Mouse (Mus musculus) heart, embryonic 11.5 days (tissue): ENCODE data around the gene Ide. TPM values are rescaled to one million over a fixed set of nuclear protein-coding genes. Genes with fewer than 3 reads are reported as not detected.

ENCODE experiments used
- ATAC-seq: fragments of 200-750 bp; cut with Nextera tagmentation; replicated peaks from 2 replicates; pipeline ENCODE4 v1.8.0; 2017; ENCODE audit warnings: moderate library complexity; ENCODE audit not compliant: insufficient number of reproducible peaks, low FRiP score, low TSS enrichment
- H3K27ac ChIP-seq: fragments of 300-500 bp; sonication (generic); 2 replicates; pipeline ENCODE4 v1.5.1; 2014; ENCODE audit warnings: mild to moderate bottlenecking, low read depth, low read length
- H3K27me3 ChIP-seq: fragments of 300-500 bp; sonication (generic); 2 replicates; pipeline ENCODE4 v1.6.1; 2014; ENCODE audit warnings: mild to moderate bottlenecking, low read length, mixed read lengths; ENCODE audit not compliant: control insufficient read depth, insufficient read depth
- H3K36me3 ChIP-seq: fragments of 300-500 bp; sonication (generic); 2 replicates; pipeline ENCODE4 v1.6.1; 2014; ENCODE audit warnings: mild to moderate bottlenecking, low read length, moderate library complexity, mixed read lengths; ENCODE audit not compliant: control insufficient read depth, insufficient read depth
- H3K4me1 ChIP-seq: fragments of 300-500 bp; sonication (generic); 2 replicates; pipeline ENCODE4 v1.6.1; 2014; ENCODE audit warnings: low read length; ENCODE audit not compliant: control insufficient read depth, insufficient read depth
- H3K4me2 ChIP-seq: fragments of 300-500 bp; sonication (generic); 2 replicates; pipeline ENCODE4 v1.6.1; 2014; ENCODE audit warnings: mild to moderate bottlenecking, moderate library complexity
- H3K4me3 ChIP-seq: fragments of 300-500 bp; sonication (generic); 2 replicates; pipeline ENCODE4 v1.5.1; 2014; ENCODE audit warnings: low read depth, low read length
- H3K9ac ChIP-seq: fragments of 300-500 bp; sonication (generic); 2 replicates; pipeline ENCODE4 v1.6.1; 2014; ENCODE audit warnings: mild to moderate bottlenecking, low read depth, low read length, moderate library complexity
- H3K9me3 ChIP-seq: fragments of 300-500 bp; sonication (generic); replicated peaks from 2 replicates; pipeline ENCODE4 v1.6.1; 2016; ENCODE audit warnings: low read length; ENCODE audit not compliant: control insufficient read depth
- WGBS: fragments of 180-500 bp; shearing (Covaris S2); extraction: QIAGEN DNeasy Blood & Tissue Kit; methylation state at CpG from one replicate; pipeline ENCODE4 v1.1.7; 2014; ENCODE audit not compliant: insufficient replicate concordance; 5-methylcytosine and 5-hydroxymethylcytosine counted together
- polyA plus RNA-seq: library from polyadenylated mRNA; unstranded; fragments of >200 nt; fragmentation: Nextera tagmentation; extraction: Ambion mirVana; gene quantifications from 2 replicates; pipeline ENCODE4 v1.2.1, GENCODE M21; 2014

Ide gene
- polyA plus RNA-seq, 1 experiment from 2014 or later, result 54.7 TPM

- Histone ChIP-seq H3K9ac (no peak overlapping the region), H3K4me2 (no peak overlapping the region), H3K4me1 (no peaks in the 10 kb centered on the region), H3K27me3 (no peaks in the 10 kb centered on the region), H3K4me3 (no peak overlapping the region), H3K36me3 (0 out of 2 replicates have a peak, but pooled peaks cover 2% of the 10 kb centered on the region), H3K27ac (no peak overlapping the region), H3K9me3 (no peaks in the 10 kb centered on the region)
- ATAC-seq, result no peak
- 87% methylated on average over 16 of the region's 16 CpGs for WGBS
These were observed 16.6 kb downstream of the Ide start for GRCm38 (mm10) chr19:37320802-37321619.

- Histone ChIP-seq H3K9ac (no peak overlapping the region), H3K36me3 (peaks cover 9% of the 10 kb centered on the region; the same call in 1 of the 2 replicates), H3K4me2 (no peak overlapping the region), H3K4me3 (no peak overlapping the region), H3K9me3 (no peaks in the 10 kb centered on the region), H3K4me1 (no peaks in the 10 kb centered on the region; the same call in 1 of the 2 replicates), H3K27ac (no peak overlapping the region), H3K27me3 (no peaks in the 10 kb centered on the region)
- 82% methylated on average over 4 of the region's 4 CpGs for WGBS
- ATAC-seq, result no peak
These were observed 20.3 kb downstream of the Ide start for GRCm38 (mm10) chr19:37317359-37317758.

- WGBS, result 76% methylated on average over 9 of the region's 9 CpGs
- H3K4me2 ChIP-seq, result no peak overlapping the region; the same call in 1 of the 2 replicates
- no peaks in the 10 kb centered on the region for H3K27me3 ChIP-seq
- H3K27ac ChIP-seq, result peak overlapping the region; percentile 47; the same call in 1 of the 2 replicates
- ATAC-seq, result no peak
- no peak overlapping the region for H3K9ac ChIP-seq
- H3K36me3 ChIP-seq, result peaks cover 9% of the 10 kb centered on the region; the same call in 1 of the 2 replicates
- no peaks in the 10 kb centered on the region; the same call in 1 of the 2 replicates for H3K4me1 ChIP-seq
- no peaks in the 10 kb centered on the region for H3K9me3 ChIP-seq
- no peak overlapping the region for H3K4me3 ChIP-seq
These were observed 22.6 kb downstream of the Ide start for GRCm38 (mm10) chr19:37315091-37315490.

GRCm38 (mm10) chr19:37311426-37311825, 26.2 kb downstream of the Ide start:
- ATAC-seq, result no peak
- WGBS, result 89% methylated on average over 6 of the region's 6 CpGs
- H3K27me3 ChIP-seq, result no peaks in the 10 kb centered on the region
- H3K36me3 ChIP-seq, result peaks cover 9% of the 10 kb centered on the region; the same call in 1 of the 2 replicates
- no peaks in the 10 kb centered on the region; the same call in 1 of the 2 replicates for H3K4me1 ChIP-seq
- H3K27ac ChIP-seq, result no peak overlapping the region
- H3K4me3 ChIP-seq, result no peak overlapping the region
- H3K4me2 ChIP-seq, result no peak overlapping the region
- no peaks in the 10 kb centered on the region for H3K9me3 ChIP-seq
- no peak overlapping the region for H3K9ac ChIP-seq

GRCm38 (mm10) chr19:37310133-37310532, 27.5 kb downstream of the Ide start:
- Histone ChIP-seq H3K27me3 (no peaks in the 10 kb centered on the region), H3K4me2 (no peak overlapping the region), H3K4me3 (no peak overlapping the region), H3K27ac (no peak overlapping the region), H3K4me1 (no peaks in the 10 kb centered on the region; the same call in 1 of the 2 replicates), H3K36me3 (0 out of 2 replicates have a peak, but pooled peaks cover 9% of the 10 kb centered on the region), H3K9me3 (no peaks in the 10 kb centered on the region), H3K9ac (no peak overlapping the region)
- WGBS, result 85% methylated on average over 4 of the region's 4 CpGs
- no peak for ATAC-seq

GRCm38 (mm10) chr19:37308941-37309340, 28.7 kb downstream of the Ide start:
- no peak overlapping the region for H3K27ac ChIP-seq
- H3K4me2 ChIP-seq, result no peak overlapping the region
- H3K4me3 ChIP-seq, result no peak overlapping the region
- H3K36me3 ChIP-seq, result 0 out of 2 replicates have a peak, but pooled peaks cover 5% of the 10 kb centered on the region
- no peaks in the 10 kb centered on the region for H3K4me1 ChIP-seq
- no peak overlapping the region for H3K9ac ChIP-seq
- ATAC-seq, result no peak
- no peaks in the 10 kb centered on the region for H3K27me3 ChIP-seq
- H3K9me3 ChIP-seq, result no peaks in the 10 kb centered on the region
- WGBS, result 86% methylated on average over 7 of the region's 7 CpGs

- Histone ChIP-seq H3K4me3 (no peak overlapping the region), H3K4me2 (no peak overlapping the region), H3K36me3 (0 out of 2 replicates have a peak, but pooled peaks cover 2% of the 10 kb centered on the region), H3K4me1 (no peaks in the 10 kb centered on the region), H3K9ac (no peak overlapping the region), H3K27ac (no peak overlapping the region), H3K9me3 (no peaks in the 10 kb centered on the region), H3K27me3 (no peaks in the 10 kb centered on the region)
- no peak for ATAC-seq
- 88% methylated on average over 6 of the region's 6 CpGs for WGBS
These were observed 29.7 kb downstream of the Ide start for GRCm38 (mm10) chr19:37307826-37308545.

GRCm38 (mm10) chr19:37306176-37306575, 31.5 kb downstream of the Ide start:
- no peaks in the 10 kb centered on the region for H3K4me1 ChIP-seq
- H3K4me3 ChIP-seq, result no peak overlapping the region
- H3K9ac ChIP-seq, result no peak overlapping the region
- WGBS, result 92% methylated on average over 3 of the region's 3 CpGs
- H3K36me3 ChIP-seq, result no peaks in the 10 kb centered on the region
- no peak for ATAC-seq
- no peaks in the 10 kb centered on the region for H3K9me3 ChIP-seq
- no peak overlapping the region for H3K27ac ChIP-seq
- H3K4me2 ChIP-seq, result no peak overlapping the region
- H3K27me3 ChIP-seq, result no peaks in the 10 kb centered on the region
